Mouse (Mus musculus) heart, adult 2 months (tissue): ENCODE data around the gene Cfap46. TPM values are rescaled to one million over a fixed set of nuclear protein-coding genes. Genes with fewer than 3 reads are reported as not detected.
A peak's percentile ranks its signal among the peaks of the same experiment; 100 is the strongest.

ENCODE experiments used
- DNase-seq, 2 experiments: peaks; one replicate each; pipeline ENCODE4 v3.0.0; 2021
- H3K27ac ChIP-seq: fragments of 200-600 bp; 2 replicates; pipeline ENCODE4 v1.8.1; 2022
- H3K27me3 ChIP-seq: fragments of 200-500 bp; 2 replicates; pipeline ENCODE4 v1.6.1; 2012; ENCODE audit warnings: mild to moderate bottlenecking, low read length, inconsistent platforms, mixed read lengths; ENCODE audit not compliant: control insufficient read depth, insufficient read depth
- H3K36me3 ChIP-seq: fragments of 200-500 bp; 2 replicates; pipeline ENCODE4 v1.6.1; 2012; ENCODE audit warnings: low read length, inconsistent platforms; ENCODE audit not compliant: control insufficient read depth, insufficient read depth
- H3K4me1 ChIP-seq: fragments of 200-500 bp; 2 replicates; pipeline ENCODE4 v1.6.1; 2011; ENCODE audit warnings: low read length; ENCODE audit not compliant: control insufficient read depth, insufficient read depth
- H3K4me3 ChIP-seq: fragments of 200-600 bp; 2 replicates; pipeline ENCODE4 v1.8.1; 2022
- H3K79me2 ChIP-seq: fragments of 200-500 bp; replicated peaks from 2 replicates; pipeline ENCODE4 v1.6.1; 2012; ENCODE audit warnings: mild to moderate bottlenecking, inconsistent platforms, low read length, moderate library complexity, mixed read lengths; ENCODE audit not compliant: control insufficient read depth, insufficient read depth
- H3K9ac ChIP-seq: fragments of 200-500 bp; 2 replicates; pipeline ENCODE4 v1.6.1; 2012; ENCODE audit warnings: low read depth, mild to moderate bottlenecking, control low read depth, inconsistent platforms, low read length, mixed read lengths
- CTCF ChIP-seq: fragments of 200-600 bp; IDR thresholded peaks from 2 replicates; pipeline ENCODE4 v1.8.1; 2022; ENCODE audit warnings: antibody characterized with exemption, mild to moderate bottlenecking, moderate library complexity
- EP300 ChIP-seq: fragments of 200-500 bp; IDR thresholded peaks from 2 replicates; pipeline ENCODE4 v1.6.1; 2011; ENCODE audit warnings: low read depth, low read length, control low read depth; ENCODE audit not compliant: insufficient read depth
- POLR2A ChIP-seq: fragments of 200-500 bp; IDR thresholded peaks from 2 replicates; pipeline ENCODE4 v1.6.1; 2011; ENCODE audit warnings: mild to moderate bottlenecking, low read depth, low read length, control low read depth; ENCODE audit not compliant: insufficient read depth
- WGBS: fragments of 180-500 bp; shearing (Covaris S2); methylation state at CpG from one replicate; pipeline ENCODE4 v1.1.7; 2018; 5-methylcytosine and 5-hydroxymethylcytosine counted together
- intact Hi-C: fragments of 180-260 bp; cut with DNase I; formaldehyde crosslinking; loops from one replicate; pipeline ENCODE4 v1.15.1; 2025
- polyA plus RNA-seq: library from polyadenylated mRNA; depleted of rRNA; stranded (reverse); fragments of >200 nt; gene quantifications from 2 replicates; pipeline ENCODE4 v1.2.3, GENCODE M21; 2012
- total RNA-seq, 2 experiments: library from RNA; stranded (reverse); gene quantifications; 2 replicates each; pipeline ENCODE4 v1.2.3; 2021

Cfap46 gene
- total and polyA plus RNA-seq, 3 experiments: 0.08 to 1.00 TPM; not detected in 1

GRCm38 (mm10) chr7:139587919-139588318 is 95.7 kb downstream of the Cfap46 start:
- no peak for DNase-seq
- intact Hi-C loops: no loop called here
- H3K4me1 ChIP-seq: no peaks in the 10 kb centered on the region
- 49% methylated on average over 7 of the region's 7 CpGs for WGBS
- no peaks in the 10 kb centered on the region for H3K36me3 ChIP-seq
- no peak overlapping the region for H3K9ac ChIP-seq
- no peak overlapping the region for H3K4me3 ChIP-seq
- no peaks in the 10 kb centered on the region for H3K79me2 ChIP-seq
- TF ChIP-seq EP300 (no peak), CTCF (no peak), POLR2A (no peak)
- no peak overlapping the region for H3K27ac ChIP-seq
- H3K27me3 ChIP-seq: peaks cover 12% of the 10 kb centered on the region; the same call in 1 of the 2 replicates

GRCm38 (mm10) chr7:139585183-139585821 is 98.3 kb downstream of the Cfap46 start:
- DNase-seq: no peak

GRCm38 (mm10) chr7:139584221-139585175 is 99.1 kb downstream of the Cfap46 start:
- no peaks in the 10 kb centered on the region for H3K79me2 ChIP-seq
- intact Hi-C loops: loop anchor here (5.0 kb wide), 1 partner anchor 97 kb away; no protein-coding TSS in a partner anchor
- WGBS: 5% methylated on average over 52 of the region's 53 CpGs
- no peaks in the 10 kb centered on the region for H3K36me3 ChIP-seq
- no peak for TF ChIP-seq CTCF
- no peak for TF ChIP-seq POLR2A
- no peak for TF ChIP-seq EP300
- peak; percentile 17 to 26 for DNase-seq
- peaks cover 29% of the 10 kb centered on the region for H3K27me3 ChIP-seq
- H3K4me1 ChIP-seq: no peaks in the 10 kb centered on the region; the same call in 1 of the 2 replicates
- H3K4me3 ChIP-seq: peak overlapping the region; percentile 13
- no peak overlapping the region for H3K9ac ChIP-seq
- no peak overlapping the region for H3K27ac ChIP-seq

More at GRCm38 (mm10) chr7:139585183-139585821, 98.3 kb downstream of the Cfap46 start:
- Histone ChIP-seq H3K27ac (no peak overlapping the region), H3K4me3 (no peak overlapping the region), H3K9ac (no peak overlapping the region), H3K4me1 (no peaks in the 10 kb centered on the region; the same call in 1 of the 2 replicates), H3K79me2 (no peaks in the 10 kb centered on the region), H3K36me3 (no peaks in the 10 kb centered on the region), H3K27me3 (peaks cover 29% of the 10 kb centered on the region)
- no peak for TF ChIP-seq CTCF
- TF ChIP-seq POLR2A: no peak
- TF ChIP-seq EP300: no peak
- 5% methylated on average over 29 of the region's 29 CpGs for WGBS
- intact Hi-C loops: no loop called here

- Histone ChIP-seq H3K4me1 (no peaks in the 10 kb centered on the region; the same call in 1 of the 2 replicates), H3K4me3 (no peak overlapping the region), H3K79me2 (no peaks in the 10 kb centered on the region), H3K27me3 (peaks cover 29% of the 10 kb centered on the region), H3K36me3 (no peaks in the 10 kb centered on the region), H3K9ac (no peak overlapping the region), H3K27ac (no peak overlapping the region)
- no peak for TF ChIP-seq POLR2A
- no peak for TF ChIP-seq CTCF
- no peak for TF ChIP-seq EP300
- DNase-seq: no peak
- intact Hi-C loops: loop anchor here (5.0 kb wide), 1 partner anchor 96 kb away; no protein-coding TSS in a partner anchor
- WGBS: 47% methylated on average over 17 of the region's 17 CpGs
Measured at GRCm38 (mm10) chr7:139583094-139583737, 100.4 kb downstream of the Cfap46 start.

- Histone ChIP-seq H3K27ac (no peak within 1 kb of the TSS), H3K4me1 (no peaks in the 10 kb centered on the region; the same call in 1 of the 2 replicates), H3K79me2 (no peaks in the 10 kb centered on the region), H3K9ac (peak within 1 kb of the TSS; percentile 23; the same call in 1 of the 2 replicates), H3K4me3 (peak within 1 kb of the TSS; percentile 34), H3K27me3 (peaks cover 29% of the 10 kb centered on the region), H3K36me3 (no peaks in the 10 kb centered on the region)
- WGBS: 1% methylated on average over 54 of the region's 56 CpGs
- TF ChIP-seq EP300 (no peak), CTCF (no peak), POLR2A (no peak)
- intact Hi-C loops: loop anchor here (5.0 kb wide), 1 partner anchor 95 kb away; no protein-coding TSS in a partner anchor
- DNase-seq: peak; percentile 59 to 62
Measured at GRCm38 (mm10) chr7:139582595-139582994, 101.0 kb downstream of the Cfap46 start, which contains the start of gene Nkx6-2. Gene Nkx6-2, minus strand, starts transcription at chr7:139582797.
